Mouse (Mus musculus) spleen, adult 2 months (tissue): ENCODE results near the gene Jph3. TPM values are rescaled to one million over a fixed set of nuclear protein-coding genes. Genes with fewer than 3 reads are reported as not detected.

ENCODE experiments used
- DNase-seq, 2 experiments: peaks; one replicate each; pipeline versions ENCODE4 v3.0.0 to v3.0.0-alpha.2; 2012 to 2021; ENCODE audit warnings: low spot score in 2 of 2, low read depth in 1 of 2
- H3K27ac ChIP-seq: fragments of 200-500 bp; 2 replicates; pipeline ENCODE4 v1.5.1; 2012; ENCODE audit warnings: low read length, inconsistent platforms; ENCODE audit not compliant: insufficient read depth
- H3K27me3 ChIP-seq: fragments of 200-500 bp; 2 replicates; pipeline ENCODE4 v1.6.1; 2012; ENCODE audit warnings: mild to moderate bottlenecking, moderate library complexity, low read length, inconsistent platforms; ENCODE audit not compliant: control insufficient read depth, insufficient read depth
- H3K36me3 ChIP-seq: fragments of 200-500 bp; 2 replicates; pipeline ENCODE4 v1.6.1; 2012; ENCODE audit warnings: mild to moderate bottlenecking, low read length, inconsistent platforms; ENCODE audit not compliant: control insufficient read depth, insufficient read depth
- H3K4me1 ChIP-seq: fragments of 200-500 bp; 2 replicates; pipeline ENCODE4 v1.6.1; 2011; ENCODE audit warnings: inconsistent platforms; ENCODE audit not compliant: control insufficient read depth, insufficient read depth, insufficient read length
- H3K4me3 ChIP-seq: fragments of 200-500 bp; 2 replicates; pipeline ENCODE4 v1.5.1; 2011; ENCODE audit warnings: mild to moderate bottlenecking, inconsistent platforms; ENCODE audit not compliant: insufficient read depth, insufficient read length; ENCODE audit errors: extremely low read depth
- CTCF ChIP-seq: fragments of 200-500 bp; IDR thresholded peaks from 2 replicates; pipeline ENCODE4 v1.5.1; 2011; ENCODE audit warnings: mild to moderate bottlenecking, inconsistent platforms; ENCODE audit not compliant: insufficient read depth, insufficient read length, insufficient replicate concordance; ENCODE audit errors: extremely low read depth
- POLR2A ChIP-seq: fragments of 200-500 bp; IDR thresholded peaks from 2 replicates; pipeline ENCODE4 v1.6.1; 2011; ENCODE audit warnings: low read depth, low read length, inconsistent platforms
- WGBS: fragments of 180-500 bp; shearing (Covaris S2); methylation state at CpG from one replicate; pipeline ENCODE4 v1.1.7; 2018; 5-methylcytosine and 5-hydroxymethylcytosine counted together
- polyA plus RNA-seq: library from polyadenylated mRNA; depleted of rRNA; stranded (reverse); fragments of >200 nt; gene quantifications from 2 replicates; pipeline ENCODE4 v1.2.3, GENCODE M21; 2012; rRNA removed

Jph3 gene
- polyA plus RNA-seq, result 0.02 TPM in 1 of 2 replicates, not detected in the other

- WGBS, result 14% methylated on average over 12 of the region's 12 CpGs
- no peak for DNase-seq
- Histone ChIP-seq H3K4me3 (no peak within 1 kb of the TSS), H3K27ac (no peak within 1 kb of the TSS), H3K4me1 (no peaks in the 10 kb centered on the region), H3K27me3 (peaks cover 13% of the 10 kb centered on the region), H3K36me3 (no peaks in the 10 kb centered on the region)
- TF ChIP-seq POLR2A (no peak), CTCF (no peak)
Measured at GRCm38 (mm10) chr8:121729323-121729722, at the start of gene Jph3. Gene Jph3 (plus strand): TSS chr8:121729623.

- DNase-seq, result no peak
- TF ChIP-seq CTCF (no peak), POLR2A (no peak)
- Histone ChIP-seq H3K27me3 (no peaks in the 10 kb centered on the region), H3K4me1 (no peaks in the 10 kb centered on the region), H3K27ac (no peak overlapping the region), H3K36me3 (no peaks in the 10 kb centered on the region), H3K4me3 (no peak overlapping the region)
- WGBS, result 86% methylated on average over 4 of the region's 4 CpGs
Measured at GRCm38 (mm10) chr8:121680896-121681295, 48.5 kb upstream of the Jph3 start.

GRCm38 (mm10) chr8:121681457-121681856 is 48.0 kb upstream of the Jph3 start:
- 69% methylated on average over 10 of the region's 10 CpGs for WGBS
- no peaks in the 10 kb centered on the region for H3K36me3 ChIP-seq
- H3K27me3 ChIP-seq, result no peaks in the 10 kb centered on the region
- no peak overlapping the region for H3K27ac ChIP-seq
- TF ChIP-seq POLR2A, result no peak
- TF ChIP-seq CTCF, result no peak
- DNase-seq, result no peak
- no peaks in the 10 kb centered on the region for H3K4me1 ChIP-seq
- no peak overlapping the region for H3K4me3 ChIP-seq

GRCm38 (mm10) chr8:121683083-121683832 is 46.2 kb upstream of the Jph3 start:
- Histone ChIP-seq H3K4me1 (no peaks in the 10 kb centered on the region), H3K36me3 (no peaks in the 10 kb centered on the region), H3K27me3 (no peaks in the 10 kb centered on the region), H3K27ac (no peak overlapping the region), H3K4me3 (no peak overlapping the region)
- whole genome bisulfite sequencing, result 76% methylated on average over 10 of the region's 10 CpGs
- no peak for DNase-seq
- TF ChIP-seq POLR2A, result no peak
- no peak for TF ChIP-seq CTCF

DNA sequence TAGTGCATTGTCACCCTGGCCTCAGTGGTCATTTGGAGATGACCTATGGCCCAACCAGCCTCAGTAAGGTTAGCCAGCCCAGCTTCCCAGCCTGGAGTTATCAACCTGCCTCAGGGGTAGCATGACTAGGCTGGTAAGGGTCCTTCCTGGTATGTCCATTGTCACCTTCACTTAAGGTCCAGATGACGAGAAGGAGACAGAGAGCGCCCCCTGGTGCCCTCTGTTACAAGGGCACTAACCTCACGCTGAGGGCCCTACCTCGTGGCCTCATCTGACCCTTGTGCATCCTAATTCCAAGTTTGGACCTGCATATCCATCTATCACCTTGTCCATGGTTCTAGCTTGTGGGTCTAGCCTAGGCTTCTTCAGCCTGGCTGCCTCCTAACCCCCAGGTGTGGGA is 44.0 kb upstream of the Jph3 start:
- TF ChIP-seq CTCF (peak; percentile 51; the same call in 1 of the 2 replicates), POLR2A (no peak)
- Histone ChIP-seq H3K27ac (no peak overlapping the region), H3K4me3 (no peak overlapping the region), H3K36me3 (no peaks in the 10 kb centered on the region), H3K4me1 (no peaks in the 10 kb centered on the region), H3K27me3 (no peaks in the 10 kb centered on the region)
- DNase-seq, result peak in 1 of 2 experiments; percentile 8
- 6% methylated on average over 4 of the region's 4 CpGs for WGBS

DNA sequence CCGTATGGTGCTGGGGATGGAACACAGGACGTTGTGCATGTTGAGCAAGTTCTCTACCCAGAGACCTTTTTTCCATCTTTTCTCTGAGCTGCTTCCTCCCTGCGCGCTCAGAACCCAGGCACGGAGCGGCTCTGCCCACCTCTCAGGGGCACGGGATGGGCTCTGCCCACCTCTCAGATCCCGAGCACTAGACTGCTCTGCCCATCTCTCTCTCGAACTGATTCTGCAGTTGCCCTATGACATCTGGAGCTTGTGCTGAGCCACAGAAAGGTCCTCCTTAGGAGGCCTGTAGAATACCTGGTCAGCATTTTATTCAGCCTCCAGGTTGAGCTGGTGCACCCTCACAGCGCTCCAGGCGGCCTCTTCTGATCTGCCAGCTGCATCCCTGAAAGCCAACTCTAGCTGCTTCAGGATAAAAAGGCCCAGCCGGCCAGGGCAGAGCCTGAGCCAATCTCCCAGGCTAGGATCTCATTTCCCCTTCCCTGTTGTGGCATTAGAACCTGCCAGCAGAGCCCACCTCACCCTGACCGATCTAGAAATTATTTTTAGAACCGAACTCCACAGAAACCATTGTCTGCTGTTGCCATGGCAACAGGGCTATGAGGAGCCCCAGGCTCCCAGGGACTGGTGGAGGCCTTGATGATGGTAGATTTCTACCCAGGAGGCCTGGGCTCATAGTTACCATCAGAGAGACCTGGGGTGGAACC is 41.8 kb upstream of the Jph3 start:
- no peaks in the 10 kb centered on the region for H3K27me3 ChIP-seq
- TF ChIP-seq POLR2A (no peak), CTCF (no peak)
- 68% methylated on average over 14 of the region's 14 CpGs for WGBS
- no peak overlapping the region for H3K27ac ChIP-seq
- no peaks in the 10 kb centered on the region for H3K36me3 ChIP-seq
- DNase-seq, result no peak
- no peaks in the 10 kb centered on the region for H3K4me1 ChIP-seq
- H3K4me3 ChIP-seq, result no peak overlapping the region

DNA sequence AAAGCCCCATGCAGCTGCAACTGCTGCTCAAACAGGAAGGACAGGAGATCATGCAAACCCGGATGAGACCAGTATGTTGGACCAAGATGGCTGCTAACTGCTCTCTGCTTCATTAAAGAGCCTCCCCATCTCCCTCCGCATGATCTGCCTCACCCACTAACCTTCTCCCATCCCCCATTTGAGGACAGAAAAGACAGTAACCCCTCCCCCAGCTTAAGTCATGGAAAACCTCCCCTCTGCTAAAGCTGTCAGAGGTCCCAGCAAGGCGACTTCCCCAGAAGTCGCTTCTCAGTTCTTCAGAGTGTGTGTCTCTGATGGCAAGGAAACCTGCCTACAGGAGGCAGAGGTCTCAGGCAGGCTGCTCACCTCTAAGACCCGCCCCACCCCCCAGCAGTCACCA is 40.9 kb upstream of the Jph3 start:
- no peak for TF ChIP-seq CTCF
- TF ChIP-seq POLR2A, result no peak
- no peak overlapping the region for H3K27ac ChIP-seq
- no peak overlapping the region for H3K4me3 ChIP-seq
- no peaks in the 10 kb centered on the region for H3K27me3 ChIP-seq
- DNase-seq, result no peak
- 50% methylated on average over 5 of the region's 5 CpGs for WGBS
- H3K36me3 ChIP-seq, result no peaks in the 10 kb centered on the region
- no peaks in the 10 kb centered on the region for H3K4me1 ChIP-seq
